Mouse (Mus musculus) layer of hippocampus, adult 11-12 months (tissue): ENCODE measurements around the gene Ugp2.
A peak's percentile ranks its signal among the peaks of the same experiment; 100 is the strongest.

Experiments
- DNase-seq: peaks from one replicate; pipeline ENCODE4 v3.0.0; 2022; ENCODE audit warnings: low spot score

Ugp2 gene

GRCm38 (mm10) chr11:21371122-21371806 is at the start of gene Ugp2:
TSS of gene Ugp2 (minus strand) at chr11:21371201.
- peak; percentile 98 for DNase-seq

GRCm38 (mm10) chr11:21414911-21415381 is 43.9 kb upstream of the Ugp2 start:
- no peak for DNase-seq

- DNase-seq: no peak
Measured at GRCm38 (mm10) chr11:21406668-21407067, 35.7 kb upstream of the Ugp2 start.

- no peak for DNase-seq
Measured at GRCm38 (mm10) chr11:21406141-21406540, 35.1 kb upstream of the Ugp2 start.

- DNase-seq: no peak
Measured at GRCm38 (mm10) chr11:21403877-21404276, 32.9 kb upstream of the Ugp2 start.

- no peak for DNase-seq
Measured at GRCm38 (mm10) chr11:21402481-21403254, 31.7 kb upstream of the Ugp2 start.

GRCm38 (mm10) chr11:21401248-21401647 is 30.2 kb upstream of the Ugp2 start:
- no peak for DNase-seq

- no peak for DNase-seq
Measured at GRCm38 (mm10) chr11:21399186-21399681, 28.2 kb upstream of the Ugp2 start.

- no peak for DNase-seq
Measured at GRCm38 (mm10) chr11:21398464-21398863, 27.5 kb upstream of the Ugp2 start.

- DNase-seq: no peak
Measured at GRCm38 (mm10) chr11:21386790-21387189, 15.8 kb upstream of the Ugp2 start.

- DNase-seq: no peak
Measured at GRCm38 (mm10) chr11:21374096-21374495, 3.1 kb upstream of the Ugp2 start.

GRCm38 (mm10) chr11:21370399-21371121 is 441 bp downstream of the Ugp2 start:
- DNase-seq: peak; percentile 41

GRCm38 (mm10) chr11:21369248-21370016 is 1.6 kb downstream of the Ugp2 start:
- DNase-seq: no peak

- DNase-seq: no peak
Measured at GRCm38 (mm10) chr11:21368466-21368865, 2.5 kb downstream of the Ugp2 start.

- DNase-seq: no peak
Measured at GRCm38 (mm10) chr11:21363144-21363940, 7.7 kb downstream of the Ugp2 start.

GRCm38 (mm10) chr11:21351296-21351695 is 19.7 kb downstream of the Ugp2 start:
- DNase-seq: no peak

GRCm38 (mm10) chr11:21348890-21349289 is 22.1 kb downstream of the Ugp2 start:
- DNase-seq: no peak

- DNase-seq: no peak
Measured at GRCm38 (mm10) chr11:21346020-21346419, 25.0 kb downstream of the Ugp2 start.

GRCm38 (mm10) chr11:21343490-21343889 is 27.5 kb downstream of the Ugp2 start:
- DNase-seq: no peak

GRCm38 (mm10) chr11:21339088-21339487 is 31.9 kb downstream of the Ugp2 start:
- DNase-seq: no peak

GRCm38 (mm10) chr11:21337855-21338254 is 33.1 kb downstream of the Ugp2 start:
- no peak for DNase-seq
